Comparison of ENCODE assay signal across 15 mouse cellular contexts in the genomic region with DNA sequence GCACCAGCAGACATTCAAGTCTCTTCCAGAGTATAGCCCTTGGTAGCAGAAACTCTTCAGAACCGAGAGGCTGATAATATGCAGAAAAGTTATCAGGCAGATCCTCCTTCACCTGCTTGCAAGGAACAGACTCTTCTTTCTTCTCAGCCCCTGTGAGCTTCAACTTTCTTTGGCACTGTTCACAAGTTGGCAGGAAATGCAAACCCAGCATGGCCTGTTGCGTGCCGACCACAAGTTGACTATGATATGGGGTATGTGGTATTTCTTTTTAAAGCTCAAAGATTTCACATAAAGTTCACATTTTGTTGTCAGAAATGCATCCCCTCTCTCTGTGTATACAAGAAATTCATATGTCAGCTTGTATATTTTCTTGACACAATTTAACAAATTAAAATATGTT.
"Had no signal": no experiment of that assay in that cellular context is flagged by ENCODE, and none has a peak within 500 bp of the region (broad histone marks: within the 10 kb centered on the region; RNA-seq: fewer than 3 reads in every experiment).

No protein-coding gene starts in this region.

- ATAC-seq: intestine, embryonic 15.5 days; liver, postnatal 0 days; lung, postnatal 0 days had no signal

- DNase-seq: kidney, adult 18-20 months; kidney, adult 9 months; kidney, postnatal 14 days; kidney, postnatal 4 days; layer of hippocampus, postnatal 36 days; left cerebral cortex, postnatal 4 days; liver, postnatal 0 days; lung, embryonic 14.5 days; midbrain, embryonic 14.5 days; right cerebral cortex, adult 18-20 months; right cerebral cortex, postnatal 14 days; right cerebral cortex, postnatal 4 days; spleen, adult 18-20 months had no signal
